Mouse (Mus musculus) kidney, embryonic 16.5 days (tissue): ENCODE measurements around the gene Siah2. TPM values are rescaled to one million over a fixed set of nuclear protein-coding genes. Genes with fewer than 3 reads are reported as not detected.

Experiments used
- ATAC-seq: fragments of 200-750 bp; cut with Nextera tagmentation; 2 replicates; pipeline ENCODE4 v1.8.0; 2017; ENCODE audit warnings: moderate TSS enrichment; ENCODE audit not compliant: low FRiP score, low TSS enrichment
- H3K27ac ChIP-seq: fragments of 300-500 bp; sonication (generic); 2 replicates; pipeline ENCODE4 v1.5.1; 2014; ENCODE audit warnings: low read length
- H3K27me3 ChIP-seq: fragments of 300-500 bp; sonication (generic); 2 replicates; pipeline ENCODE4 v1.6.1; 2014; ENCODE audit warnings: low read length, control low read depth, mixed read lengths; ENCODE audit not compliant: insufficient read depth
- H3K36me3 ChIP-seq: fragments of 300-500 bp; sonication (generic); 2 replicates; pipeline ENCODE4 v1.6.1; 2014; ENCODE audit warnings: low read length, control low read depth, mixed read lengths; ENCODE audit not compliant: insufficient read depth
- H3K4me1 ChIP-seq: fragments of 300-500 bp; sonication (generic); 2 replicates; pipeline ENCODE4 v1.6.1; 2014; ENCODE audit warnings: low read length, control low read depth, mixed read lengths; ENCODE audit not compliant: insufficient read depth
- H3K4me2 ChIP-seq: fragments of 300-500 bp; sonication (generic); replicated peaks from 2 replicates; pipeline ENCODE4 v1.6.1; 2014; ENCODE audit warnings: low read depth, low read length
- H3K4me3 ChIP-seq: fragments of 300-500 bp; sonication (generic); 2 replicates; pipeline ENCODE4 v1.5.1; 2014; ENCODE audit warnings: mild to moderate bottlenecking, low read length
- H3K9ac ChIP-seq: fragments of 300-500 bp; sonication (generic); replicated peaks from 2 replicates; pipeline ENCODE4 v1.6.1; 2014; ENCODE audit warnings: low read length
- H3K9me3 ChIP-seq: fragments of 300-500 bp; sonication (generic); 2 replicates; pipeline ENCODE4 v1.6.1; 2016; ENCODE audit warnings: low read length, control low read depth
- WGBS: fragments of 180-500 bp; shearing (Covaris S2); extraction: QIAGEN DNeasy Blood & Tissue Kit; methylation state at CpG from one replicate; pipeline ENCODE4 v1.1.7; 2014; 5-methylcytosine and 5-hydroxymethylcytosine counted together
- polyA plus RNA-seq: library from polyadenylated mRNA; unstranded; fragments of >200 nt; fragmentation: Nextera tagmentation; extraction: Ambion mirVana; gene quantifications from 2 replicates; pipeline ENCODE4 v1.2.1, GENCODE M21; 2015

The Siah2 gene
- polyA plus RNA-seq, 1 experiment from 2014 or later = 3.7 TPM

DNA sequence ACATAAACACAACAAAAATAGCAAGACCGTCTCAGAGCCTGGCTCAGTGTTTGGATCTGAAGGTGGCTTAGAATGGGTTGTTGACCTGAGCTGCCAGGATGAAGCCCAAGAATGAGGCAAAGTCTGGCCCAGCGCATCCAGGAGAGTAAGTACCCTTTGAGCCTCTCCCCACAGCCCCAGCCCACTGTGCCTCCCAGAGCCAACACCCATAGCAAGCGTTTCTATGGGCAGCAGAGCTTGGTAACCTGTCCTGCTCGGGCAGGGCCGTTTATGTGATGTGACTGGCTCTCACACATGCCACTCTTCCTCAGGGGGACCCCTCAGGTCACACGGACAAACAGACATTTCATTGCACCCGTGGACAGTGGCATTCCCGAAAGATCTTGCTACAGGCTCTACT is 13.8 kb downstream of the Siah2 start:
- H3K27me3 ChIP-seq = no peaks in the 10 kb centered on the region
- WGBS = 46% methylated on average over 8 of the region's 8 CpGs
- peaks cover 6% of the 10 kb centered on the region; the same call in 1 of the 2 replicates for H3K36me3 ChIP-seq
- no peak overlapping the region for H3K27ac ChIP-seq
- no peaks in the 10 kb centered on the region for H3K9me3 ChIP-seq
- H3K9ac ChIP-seq = no peak overlapping the region
- peak; percentile 43; the same call in 1 of the 2 replicates for ATAC-seq
- H3K4me2 ChIP-seq = no peak overlapping the region
- peaks cover 43% of the 10 kb centered on the region for H3K4me1 ChIP-seq
- no peak overlapping the region for H3K4me3 ChIP-seq

DNA sequence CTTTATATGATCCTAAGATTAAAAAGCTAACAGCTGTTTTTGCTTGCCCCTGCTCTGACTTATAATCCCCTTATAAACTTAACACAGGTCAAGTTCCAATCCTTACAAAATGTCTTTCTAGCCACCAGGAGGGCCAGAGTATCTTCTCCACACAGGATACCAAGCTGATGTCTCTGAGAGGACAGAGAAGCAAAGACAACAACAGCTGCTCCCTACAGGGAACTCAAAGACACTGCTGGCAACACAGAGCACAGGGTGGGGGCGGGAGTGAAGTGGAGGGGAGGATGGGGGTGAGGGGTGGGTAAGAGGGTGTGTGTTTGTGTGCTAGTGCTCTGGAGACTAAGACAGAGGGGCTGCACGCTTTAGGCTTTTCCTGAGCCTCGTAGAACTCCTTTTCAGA is 14.6 kb downstream of the Siah2 start:
- ATAC-seq = no peak

DNA sequence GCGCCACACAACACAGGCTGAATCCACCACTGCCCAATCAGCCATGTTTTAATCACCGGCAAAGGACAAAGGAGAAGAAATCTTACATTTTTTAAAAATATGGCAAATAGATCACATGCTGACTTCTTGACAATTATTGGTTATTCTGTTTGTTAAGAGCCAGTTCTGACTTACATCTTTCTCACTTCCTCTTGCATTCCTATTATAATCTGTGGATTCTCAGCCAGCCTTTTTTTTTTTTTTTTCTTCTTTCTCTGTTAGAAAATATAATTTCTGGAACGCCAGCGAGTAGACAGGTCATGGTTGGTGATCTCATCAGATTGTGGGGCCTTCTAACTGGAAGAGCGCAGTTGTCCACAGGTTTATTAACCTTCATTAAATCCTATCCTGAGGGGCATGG is 18.9 kb downstream of the Siah2 start:
- no peaks in the 10 kb centered on the region for H3K9me3 ChIP-seq
- no peak for ATAC-seq
- no peak overlapping the region for H3K4me2 ChIP-seq
- H3K4me1 ChIP-seq = peaks cover 35% of the 10 kb centered on the region
- no peak overlapping the region for H3K4me3 ChIP-seq
- 78% methylated on average over 5 of the region's 5 CpGs for WGBS
- H3K9ac ChIP-seq = no peak overlapping the region
- no peak overlapping the region; the same call in 1 of the 2 replicates for H3K27ac ChIP-seq
- no peaks in the 10 kb centered on the region for H3K27me3 ChIP-seq
- H3K36me3 ChIP-seq = peaks cover 6% of the 10 kb centered on the region; the same call in 1 of the 2 replicates

More for the DNA sequence above, 14.6 kb downstream of the Siah2 start:
- H3K27me3 ChIP-seq = no peaks in the 10 kb centered on the region
- H3K27ac ChIP-seq = no peak overlapping the region
- H3K9ac ChIP-seq = no peak overlapping the region
- H3K36me3 ChIP-seq = peaks cover 6% of the 10 kb centered on the region; the same call in 1 of the 2 replicates
- no peak overlapping the region for H3K4me2 ChIP-seq
- 55% methylated on average over 3 of the region's 3 CpGs for WGBS
- peaks cover 48% of the 10 kb centered on the region for H3K4me1 ChIP-seq
- no peaks in the 10 kb centered on the region for H3K9me3 ChIP-seq
- no peak overlapping the region for H3K4me3 ChIP-seq

DNA sequence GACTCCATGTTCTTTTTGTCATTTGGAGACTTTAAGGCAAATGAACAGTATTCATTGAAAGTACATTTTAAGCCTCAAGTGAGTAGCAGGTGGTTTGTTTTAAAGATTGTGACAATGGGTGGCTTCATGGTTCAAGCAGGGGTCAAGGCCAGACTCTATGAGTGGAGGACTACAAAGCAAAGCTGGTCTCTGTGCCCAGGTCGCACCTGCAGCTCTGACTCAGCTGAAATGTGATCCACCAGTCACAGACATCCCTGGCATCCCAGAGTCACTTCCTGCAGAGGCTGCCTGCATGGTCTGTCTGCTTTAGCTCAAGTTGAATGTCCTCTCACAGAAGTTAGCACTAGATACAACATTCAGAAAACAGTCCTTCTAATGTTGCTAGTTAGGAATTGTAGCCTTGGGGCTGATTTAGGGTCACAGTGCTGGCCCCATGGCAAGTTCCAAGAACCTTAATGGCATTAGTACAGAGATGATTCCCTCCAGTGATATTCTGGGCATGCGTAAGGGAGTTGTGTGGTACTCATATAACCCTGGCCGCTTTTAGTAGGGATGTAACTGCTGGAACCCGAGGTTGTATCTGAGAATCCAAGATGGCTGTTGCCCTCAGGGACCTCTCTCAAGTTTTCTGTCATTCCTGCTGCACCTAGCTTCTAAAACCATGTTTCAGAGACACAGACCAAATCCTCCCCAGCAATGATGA is 19.6 kb downstream of the Siah2 start:
- peaks cover 6% of the 10 kb centered on the region; the same call in 1 of the 2 replicates for H3K36me3 ChIP-seq
- peak overlapping the region; percentile 9; the same call in 1 of the 2 replicates for H3K27ac ChIP-seq
- H3K4me2 ChIP-seq = no peak overlapping the region
- WGBS = 45% methylated on average over 4 of the region's 4 CpGs
- no peaks in the 10 kb centered on the region for H3K9me3 ChIP-seq
- no peaks in the 10 kb centered on the region for H3K27me3 ChIP-seq
- peak; percentile 82 for ATAC-seq
- no peak overlapping the region for H3K9ac ChIP-seq
- peaks cover 29% of the 10 kb centered on the region for H3K4me1 ChIP-seq
- no peak overlapping the region for H3K4me3 ChIP-seq

DNA sequence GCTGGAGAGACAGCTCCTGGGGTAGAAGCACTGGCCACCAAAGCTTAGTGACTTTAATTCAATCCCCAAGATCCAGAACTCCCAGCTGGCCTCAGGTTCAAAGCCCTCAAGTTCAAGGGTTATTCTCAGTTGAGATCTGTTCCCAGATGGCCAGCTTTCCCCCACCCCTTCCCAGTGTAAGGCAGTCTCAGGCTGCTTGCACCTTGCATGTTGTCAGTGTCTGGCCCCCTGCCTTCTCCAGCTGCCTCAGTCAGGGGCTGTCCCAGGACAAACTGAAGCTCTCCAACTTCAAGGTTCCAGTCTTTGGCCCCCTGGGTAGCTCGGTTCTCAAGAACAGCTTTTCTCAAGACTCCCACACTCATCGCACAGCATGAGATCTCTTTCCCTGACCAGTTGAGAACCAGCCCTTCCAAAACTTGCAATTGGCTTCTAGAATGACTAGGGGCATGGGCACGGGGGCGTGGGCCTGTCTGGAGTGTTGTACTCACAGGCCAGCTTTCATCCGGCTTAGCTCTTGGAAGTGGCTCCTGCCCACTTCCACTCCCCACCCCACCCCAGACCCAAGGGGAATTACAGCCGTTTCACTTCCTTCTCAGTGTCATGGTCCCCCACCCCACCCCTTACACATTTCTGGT is 20.5 kb downstream of the Siah2 start:
- Histone ChIP-seq H3K9me3 (no peaks in the 10 kb centered on the region), H3K4me1 (peaks cover 20% of the 10 kb centered on the region), H3K27me3 (no peaks in the 10 kb centered on the region), H3K4me2 (no peak overlapping the region), H3K4me3 (no peak overlapping the region), H3K27ac (0 out of 2 replicates have a peak overlapping the region, but pooled peaks have one; percentile 11), H3K36me3 (peaks cover 6% of the 10 kb centered on the region; the same call in 1 of the 2 replicates), H3K9ac (no peak overlapping the region)
- 33% methylated on average over 6 of the region's 6 CpGs for WGBS
- ATAC-seq = peak; percentile 25; the same call in 1 of the 2 replicates

DNA sequence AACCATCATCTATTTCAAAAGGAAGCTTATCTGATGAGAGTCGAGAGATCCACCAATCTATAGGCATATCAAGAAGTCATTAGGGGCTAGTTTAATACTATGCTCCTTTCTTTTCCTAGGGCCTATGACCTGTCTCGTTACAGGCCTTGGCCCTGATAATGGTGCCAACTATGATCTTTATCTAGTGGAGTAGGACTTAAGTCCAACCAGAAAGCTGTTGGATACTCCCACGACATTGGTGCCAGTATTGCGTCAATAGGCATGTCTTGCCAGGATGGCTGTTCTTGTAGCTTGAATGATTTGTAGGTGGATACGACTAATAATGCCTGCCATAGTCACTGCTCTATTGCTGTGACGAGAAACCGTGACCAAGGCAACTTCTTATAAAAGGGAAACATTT is 28.2 kb downstream of the Siah2 start:
- no peak overlapping the region for H3K27ac ChIP-seq
- H3K9me3 ChIP-seq = peaks cover 9% of the 10 kb centered on the region
- no peaks in the 10 kb centered on the region for H3K27me3 ChIP-seq
- H3K4me3 ChIP-seq = no peak overlapping the region
- H3K9ac ChIP-seq = no peak overlapping the region
- H3K4me2 ChIP-seq = no peak overlapping the region
- H3K4me1 ChIP-seq = no peaks in the 10 kb centered on the region
- no peak for ATAC-seq
- 89% methylated on average over 7 of the region's 7 CpGs for WGBS
- H3K36me3 ChIP-seq = no peaks in the 10 kb centered on the region

DNA sequence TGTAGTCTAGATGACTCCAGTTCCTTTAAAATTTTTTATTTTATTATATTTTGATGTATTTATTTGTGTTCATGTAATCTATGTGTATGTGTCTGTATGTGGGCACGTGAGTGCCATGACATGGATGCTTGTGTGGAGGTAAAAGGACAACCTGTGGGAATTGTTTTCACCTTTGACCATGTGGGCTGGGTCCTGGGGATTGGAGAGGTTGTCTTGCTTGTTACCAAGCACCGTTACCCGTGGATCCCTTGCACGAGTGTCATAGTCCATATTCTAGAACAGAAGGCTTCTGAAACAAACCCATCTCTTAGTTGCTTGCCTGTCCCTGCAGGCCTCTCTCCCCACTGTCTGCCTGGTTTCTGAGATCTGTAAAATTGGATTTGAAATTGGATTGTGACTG is 31.6 kb downstream of the Siah2 start:
- WGBS = 86% methylated on average over 4 of the region's 4 CpGs
- ATAC-seq = no peak
- no peaks in the 10 kb centered on the region for H3K27me3 ChIP-seq

DNA sequence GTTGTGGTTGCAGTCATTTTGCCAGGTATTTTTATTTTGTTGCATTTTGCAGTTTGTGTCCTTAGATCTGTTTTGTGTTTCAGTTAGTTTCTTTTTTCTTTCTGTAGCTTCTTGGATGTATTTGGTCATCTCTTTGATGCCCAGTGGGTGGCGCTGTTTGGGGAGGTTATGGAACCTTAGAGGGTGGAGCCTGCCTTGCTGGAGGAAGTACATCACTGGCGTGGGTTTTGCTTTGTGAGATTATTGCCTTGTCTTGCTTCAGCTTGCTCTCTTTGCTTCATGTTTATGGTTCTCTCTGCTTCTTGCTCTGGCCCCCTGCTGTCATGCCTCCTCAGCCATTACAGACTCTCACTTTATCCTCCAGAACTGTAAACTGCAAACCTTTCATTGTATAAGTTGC is 34.8 kb downstream of the Siah2 start:
- no peaks in the 10 kb centered on the region for H3K36me3 ChIP-seq

More for the DNA sequence above, 31.6 kb downstream of the Siah2 start:
- Histone ChIP-seq H3K4me2 (no peak overlapping the region), H3K4me1 (no peaks in the 10 kb centered on the region), H3K9ac (no peak overlapping the region), H3K36me3 (no peaks in the 10 kb centered on the region), H3K4me3 (no peak overlapping the region), H3K27ac (no peak overlapping the region), H3K9me3 (peaks cover 3% of the 10 kb centered on the region)

DNA sequence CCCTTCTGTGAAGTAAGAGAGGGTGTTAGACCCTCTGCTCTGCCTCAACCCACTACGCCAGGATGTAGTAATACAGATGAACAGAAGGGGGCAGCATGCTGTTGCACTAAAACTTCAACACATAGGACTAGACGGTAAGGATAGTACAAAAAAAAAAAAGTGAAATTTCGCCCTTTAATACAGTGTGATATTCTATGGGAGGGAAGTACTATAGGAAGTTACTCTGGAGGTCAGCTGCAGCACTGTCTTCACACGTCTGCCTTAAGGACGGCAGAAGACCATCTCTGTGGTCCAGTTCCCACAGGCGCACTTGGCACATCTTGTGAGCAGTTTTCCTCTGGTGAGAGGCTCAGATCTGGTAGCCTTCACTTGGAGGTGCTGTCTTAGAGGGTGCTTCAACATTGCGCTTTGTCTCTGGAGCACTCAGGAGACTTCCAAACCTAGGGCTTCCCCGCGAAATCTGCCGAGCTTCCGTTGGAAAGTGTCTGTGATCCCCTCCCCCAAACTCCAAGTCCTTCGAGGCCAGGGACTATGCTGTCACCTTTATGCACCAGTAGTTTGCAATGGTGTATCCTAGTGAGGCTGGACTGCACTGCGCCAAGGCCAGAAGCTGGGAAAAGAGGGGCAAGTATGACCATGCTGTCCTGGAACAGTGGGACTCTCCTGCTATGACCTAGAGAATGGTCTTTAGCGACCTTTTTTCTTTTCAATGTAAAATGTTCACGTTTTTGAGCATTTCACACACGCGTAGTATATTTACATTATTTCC is 36.7 kb downstream of the Siah2 start:
- no peak overlapping the region for H3K4me3 ChIP-seq
- H3K4me1 ChIP-seq = no peaks in the 10 kb centered on the region
- peak; percentile 82 for ATAC-seq
- no peak overlapping the region for H3K9ac ChIP-seq
- H3K4me2 ChIP-seq = no peak overlapping the region; the same call in 1 of the 2 replicates
- H3K27me3 ChIP-seq = no peaks in the 10 kb centered on the region
- no peaks in the 10 kb centered on the region for H3K36me3 ChIP-seq
- H3K27ac ChIP-seq = no peak overlapping the region
- WGBS = 52% methylated on average over 17 of the region's 17 CpGs
- no peaks in the 10 kb centered on the region for H3K9me3 ChIP-seq

More for the DNA sequence above, 34.8 kb downstream of the Siah2 start:
- Histone ChIP-seq H3K4me2 (no peak overlapping the region), H3K9ac (no peak overlapping the region), H3K4me3 (no peak overlapping the region), H3K27me3 (no peaks in the 10 kb centered on the region), H3K9me3 (no peaks in the 10 kb centered on the region), H3K27ac (no peak overlapping the region), H3K4me1 (no peaks in the 10 kb centered on the region)
- no peak for ATAC-seq
- 32% methylated on average over 2 of the region's 2 CpGs for WGBS
